Mouse (Mus musculus): ENCODE data around the gene Stap1. TPM values are rescaled to one million over a fixed set of nuclear protein-coding genes. Genes with fewer than 3 reads are reported as not detected.

Gene Stap1
- polyA plus RNA-seq, 1 experiment from 2014 or later = 3.1 TPM

DNA sequence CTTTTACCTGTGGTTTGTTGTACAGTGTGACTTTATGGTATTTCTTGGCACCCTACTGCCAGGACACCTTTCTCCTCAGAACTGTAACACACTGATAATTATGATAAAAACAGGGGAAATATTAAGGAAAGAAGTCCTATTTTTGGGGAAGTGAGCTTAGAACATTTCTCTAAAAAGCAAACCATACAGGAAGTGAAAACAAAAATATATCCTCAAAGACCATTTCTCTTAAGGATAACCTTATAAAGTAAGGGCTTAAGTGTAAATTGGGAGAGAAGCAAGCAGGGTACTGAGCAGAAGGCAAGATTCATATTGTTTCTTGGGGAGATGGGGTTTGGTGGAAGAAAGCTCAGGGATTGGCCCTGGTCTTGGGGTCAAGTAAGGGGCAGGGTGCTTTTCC is 58.3 kb downstream of the Stap1 start:
- no peaks in the 10 kb centered on the region for H3K9me3 ChIP-seq (replicated peaks)

More for the DNA sequence above, 58.3 kb downstream of the Stap1 start:
- no peak for ATAC-seq (ENCODE audit: insufficient read depth)
- Histone ChIP-seq H3K4me1 (replicated peaks) (no peaks in the 10 kb centered on the region), H3K27me3 (no peaks in the 10 kb centered on the region), H3K36me3 (replicated peaks) (peaks cover 14% of the 10 kb centered on the region; the same call in 1 of the 2 replicates), H3K4me2 (no peak overlapping the region), H3K9ac (no peak overlapping the region), H3K27ac (replicated peaks) (no peak overlapping the region), H3K4me3 (replicated peaks) (no peak overlapping the region)

Other genes starting within 250 kb of the Stap1 start
- 12.9 and 14.6 TPM in 2 replicates for gene Cenpc1, start 6.2 kb upstream of the Stap1 start, polyA plus RNA-seq (2015; fragmentation: Nextera tagmentation; extraction: Ambion mirVana)
- 3.1 and 3.2 TPM in 2 replicates for gene Uba6, start 101.1 kb downstream of the Stap1 start, polyA plus RNA-seq (2015; fragmentation: Nextera tagmentation; extraction: Ambion mirVana)
- gene Gnrhr, start 126.2 kb downstream of the Stap1 start, polyA plus RNA-seq (2015; fragmentation: Nextera tagmentation; extraction: Ambion mirVana) = not detected in 2 replicates
- gene Tmprss11c, start 217.6 kb downstream of the Stap1 start, polyA plus RNA-seq (2015; fragmentation: Nextera tagmentation; extraction: Ambion mirVana) = not detected in 2 replicates